Mouse (Mus musculus) olfactory bulb, adult 2 months (tissue): Measurements from ENCODE around the gene Dapl1. TPM values are rescaled to one million over a fixed set of nuclear protein-coding genes. Genes with fewer than 3 reads are reported as not detected.
A peak's percentile ranks its signal among the peaks of the same experiment; 100 is the strongest.

Experiments used
- H3K27ac ChIP-seq: fragments of 200-500 bp; 2 replicates; pipeline ENCODE4 v1.5.1; 2012; ENCODE audit warnings: low read depth, low read length; ENCODE audit not compliant: insufficient read depth
- H3K4me1 ChIP-seq: fragments of 200-500 bp; 2 replicates; pipeline ENCODE4 v1.6.1; 2012; ENCODE audit warnings: low read length; ENCODE audit not compliant: control insufficient read depth, insufficient read depth
- H3K4me3 ChIP-seq: fragments of 200-500 bp; 2 replicates; pipeline ENCODE4 v1.5.1; 2012; ENCODE audit warnings: mild to moderate bottlenecking, low read depth, low read length, moderate library complexity; ENCODE audit not compliant: insufficient read depth
- CTCF ChIP-seq: fragments of 200-500 bp; IDR thresholded peaks from 2 replicates; pipeline ENCODE4 v1.5.1; 2012; ENCODE audit warnings: low read depth, mild to moderate bottlenecking, low read length, moderate library complexity; ENCODE audit not compliant: insufficient read depth
- POLR2A ChIP-seq: fragments of 200-500 bp; IDR thresholded peaks from 2 replicates; pipeline ENCODE4 v1.6.1; 2012; ENCODE audit warnings: mild to moderate bottlenecking, low read depth, low read length, moderate library complexity; ENCODE audit not compliant: insufficient read depth
- WGBS: fragments of 180-500 bp; shearing (Covaris S2); methylation state at CpG from one replicate; pipeline ENCODE4 v1.1.7; 2018; 5-methylcytosine and 5-hydroxymethylcytosine counted together
- polyA plus RNA-seq: library from polyadenylated mRNA; stranded (reverse); fragments of >200 nt; gene quantifications from 2 replicates; pipeline ENCODE4 v1.2.4, GENCODE M21; 2012; ENCODE audit warnings: low replicate concordance; ENCODE audit not compliant: missing spikeins, insufficient read depth, insufficient read length

Dapl1 gene
- not detected in 2 replicates for polyA plus RNA-seq

DNA sequence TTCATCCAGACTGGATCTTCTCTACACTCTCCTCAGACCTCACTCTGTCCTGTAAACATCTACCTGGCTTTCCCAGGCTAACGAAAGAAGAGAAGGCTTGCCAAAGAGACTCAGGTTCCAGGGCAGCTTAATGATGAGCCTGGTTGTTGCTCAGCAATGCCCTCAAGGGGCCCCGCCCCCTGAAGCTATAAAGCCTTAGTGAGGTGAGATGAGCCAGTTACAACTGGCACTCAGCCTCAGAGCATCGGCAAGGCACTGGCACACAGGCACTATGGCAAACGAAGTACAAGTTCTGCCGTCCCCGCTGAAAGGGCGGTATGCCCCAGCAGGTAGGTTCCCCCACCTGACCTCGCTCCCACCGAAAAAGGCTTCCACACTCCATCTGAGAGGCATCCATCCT, at the start of gene Dapl1:
Gene Dapl1 (plus strand): TSS at position 216 of the 400 bp plus-strand sequence.
- H3K4me3 ChIP-seq = no peak within 1 kb of the TSS
- peaks cover 3% of the 10 kb centered on the region for H3K4me1 ChIP-seq
- TF ChIP-seq CTCF (no peak), POLR2A (no peak)
- H3K27ac ChIP-seq = no peak within 1 kb of the TSS
- WGBS = 66% methylated on average over 9 of the region's 9 CpGs

GRCm38 (mm10) chr2:59434820-59435219, 49.6 kb upstream of the Dapl1 start:
- Histone ChIP-seq H3K4me1 (0 out of 2 replicates have a peak, but pooled peaks cover 2% of the 10 kb centered on the region), H3K4me3 (no peak overlapping the region), H3K27ac (no peak overlapping the region)
- WGBS = 91% methylated on average over 9 of the region's 9 CpGs
- TF ChIP-seq CTCF (no peak), POLR2A (no peak)

GRCm38 (mm10) chr2:59437684-59438393, 46.6 kb upstream of the Dapl1 start:
- Histone ChIP-seq H3K4me1 (0 out of 2 replicates have a peak, but pooled peaks cover 2% of the 10 kb centered on the region), H3K4me3 (no peak overlapping the region), H3K27ac (no peak overlapping the region)
- WGBS = 34% methylated on average over 12 of the region's 12 CpGs
- no peak for TF ChIP-seq CTCF
- no peak for TF ChIP-seq POLR2A

- TF ChIP-seq CTCF = no peak
- no peak for TF ChIP-seq POLR2A
- Histone ChIP-seq H3K4me3 (no peak overlapping the region), H3K27ac (no peak overlapping the region), H3K4me1 (0 out of 2 replicates have a peak, but pooled peaks cover 2% of the 10 kb centered on the region)
- 10% methylated on average over 10 of the region's 10 CpGs for WGBS
Observed at GRCm38 (mm10) chr2:59438479-59438935, 45.9 kb upstream of the Dapl1 start.

DNA sequence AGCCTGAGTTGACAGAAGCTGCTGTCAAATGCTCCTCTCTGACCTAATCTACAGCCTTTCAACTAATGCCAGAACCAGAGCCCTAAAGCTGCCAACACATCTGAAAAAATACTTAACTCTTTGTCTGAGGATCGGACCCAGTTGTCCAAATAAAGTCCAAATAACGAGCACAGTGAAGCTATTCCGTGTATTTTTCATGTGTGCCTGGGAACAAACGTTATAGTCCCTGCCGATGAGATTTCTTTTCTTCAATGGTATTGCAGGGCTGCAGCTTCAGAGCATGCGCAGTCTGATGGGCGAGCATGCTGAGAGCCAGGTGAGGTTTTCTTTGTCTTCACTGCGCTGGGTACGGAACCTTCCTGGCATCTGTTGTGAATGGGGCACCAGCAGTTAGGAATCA, 44.6 kb upstream of the Dapl1 start:
- TF ChIP-seq CTCF (no peak), POLR2A (no peak)
- Histone ChIP-seq H3K4me3 (no peak overlapping the region), H3K4me1 (0 out of 2 replicates have a peak, but pooled peaks cover 2% of the 10 kb centered on the region), H3K27ac (no peak overlapping the region)
- WGBS = 55% methylated on average over 9 of the region's 9 CpGs

DNA sequence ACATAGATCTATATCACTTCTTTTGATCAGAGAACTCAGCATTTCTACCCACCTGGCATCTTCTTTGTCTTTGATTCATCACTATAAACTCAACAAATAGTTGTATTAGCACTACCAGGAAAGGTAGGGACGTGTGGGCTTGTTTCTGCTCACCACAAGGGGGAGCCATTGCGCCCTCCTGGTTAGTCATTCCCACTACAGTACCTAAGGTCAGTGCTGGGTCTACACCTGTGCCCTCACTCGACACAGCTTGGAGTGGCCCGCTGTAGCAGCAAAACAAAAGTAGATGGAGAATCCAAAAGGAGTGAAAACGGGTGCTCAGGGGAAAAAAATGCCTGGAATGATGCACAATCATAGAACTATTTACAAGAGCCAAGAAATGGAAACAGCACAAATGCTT, 44.0 kb upstream of the Dapl1 start:
- no peak overlapping the region for H3K27ac ChIP-seq
- WGBS = 47% methylated on average over 5 of the region's 5 CpGs
- H3K4me1 ChIP-seq = 0 out of 2 replicates have a peak, but pooled peaks cover 2% of the 10 kb centered on the region
- no peak overlapping the region for H3K4me3 ChIP-seq
- TF ChIP-seq CTCF (peak; percentile 24; the same call in 1 of the 2 replicates), POLR2A (no peak)

DNA sequence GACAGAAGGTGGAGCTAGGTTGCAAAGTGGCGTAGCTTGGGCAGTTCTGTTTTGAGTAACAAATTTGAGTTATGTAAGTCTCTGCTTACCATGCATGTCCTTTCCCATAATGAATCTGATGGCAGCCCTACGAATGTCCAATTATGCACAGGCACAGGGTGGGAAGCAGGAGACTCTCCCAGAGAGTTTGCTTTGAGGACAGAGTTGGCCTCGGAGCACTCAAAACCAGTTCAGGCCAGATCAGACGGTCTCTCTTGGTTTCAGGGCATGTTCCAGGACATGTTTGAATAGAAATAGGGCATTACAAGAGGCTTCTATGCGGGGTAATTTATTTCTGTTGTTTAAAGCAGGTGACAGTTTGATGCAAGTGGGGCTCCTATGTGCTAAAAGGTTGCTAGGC, 42.8 kb upstream of the Dapl1 start:
- WGBS = 86% methylated on average over 5 of the region's 5 CpGs
- Histone ChIP-seq H3K27ac (no peak overlapping the region), H3K4me3 (no peak overlapping the region), H3K4me1 (0 out of 2 replicates have a peak, but pooled peaks cover 2% of the 10 kb centered on the region)
- no peak for TF ChIP-seq POLR2A
- no peak for TF ChIP-seq CTCF

GRCm38 (mm10) chr2:59446671-59447070, 37.8 kb upstream of the Dapl1 start:
- H3K4me1 ChIP-seq = no peaks in the 10 kb centered on the region
- 63% methylated on average over 6 of the region's 6 CpGs for WGBS

DNA sequence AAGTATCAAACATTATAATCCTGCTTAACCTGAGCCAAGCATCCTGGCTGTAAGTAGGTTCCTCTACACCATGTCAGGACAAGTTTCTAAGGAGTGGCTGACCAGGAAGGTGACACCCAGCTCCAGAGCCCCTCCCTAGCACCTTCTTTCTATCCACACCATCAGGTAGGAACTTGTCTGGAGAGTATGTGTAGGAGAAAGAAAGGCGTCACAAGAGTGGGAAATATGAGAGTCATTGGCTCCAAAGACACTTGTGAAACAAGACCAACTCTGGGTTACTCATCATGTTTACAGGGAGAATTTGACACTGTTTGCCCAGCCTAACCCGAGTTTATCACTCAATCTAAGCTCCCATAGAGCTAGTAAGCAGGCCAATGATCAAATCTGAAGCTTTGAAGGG, 36.7 kb upstream of the Dapl1 start:
- Histone ChIP-seq H3K27ac (no peak overlapping the region), H3K4me3 (no peak overlapping the region), H3K4me1 (no peaks in the 10 kb centered on the region)
- no peak for TF ChIP-seq POLR2A
- TF ChIP-seq CTCF = no peak
- 79% methylated on average over 2 of the region's 2 CpGs for WGBS

More at GRCm38 (mm10) chr2:59446671-59447070, 37.8 kb upstream of the Dapl1 start:
- no peak overlapping the region for H3K27ac ChIP-seq
- H3K4me3 ChIP-seq = no peak overlapping the region
- TF ChIP-seq CTCF (no peak), POLR2A (no peak)
